Mouse (Mus musculus) thymus, postnatal 10 days (tissue): ENCODE data around the gene Chchd6.

ENCODE experiments used
- DNase-seq, 2 experiments: peaks; one replicate each; pipeline ENCODE4 v3.0.0; 2021; ENCODE audit warnings: low spot score in 2 of 2

Chchd6 gene

DNA sequence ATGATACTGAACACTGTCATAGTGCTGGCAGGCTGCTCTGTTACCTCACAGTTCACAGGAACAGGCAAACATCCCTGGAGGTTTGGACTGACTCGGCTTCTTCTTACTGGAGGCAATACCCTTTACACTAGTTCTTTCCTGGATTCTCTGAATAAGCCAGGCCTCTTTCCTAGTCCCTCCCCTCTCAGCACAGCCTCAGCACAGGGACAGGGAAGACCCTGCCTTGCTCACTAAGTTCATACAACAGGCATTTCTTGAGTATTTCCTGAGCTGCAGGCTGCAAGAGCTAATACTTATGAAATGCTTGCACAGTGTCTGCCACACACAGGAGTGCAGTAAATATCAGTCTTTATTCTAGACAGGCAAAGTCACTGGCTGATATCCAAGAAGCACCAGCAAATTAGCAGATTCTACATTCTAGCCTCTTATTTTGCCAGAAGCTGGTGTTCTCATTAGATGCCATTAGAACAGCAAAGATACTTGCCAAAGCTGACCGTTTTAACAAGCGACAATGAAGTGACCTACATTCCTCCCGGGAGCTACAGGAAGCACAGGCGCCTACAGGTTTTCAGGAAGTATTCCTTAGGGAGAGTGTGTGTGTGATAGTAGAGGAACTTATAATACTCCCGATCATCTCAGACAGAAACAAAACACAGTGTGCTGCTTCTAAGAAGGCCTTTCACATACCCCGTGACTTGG lies 142.3 kb downstream of the Chchd6 start:
- no peak for DNase-seq

DNA sequence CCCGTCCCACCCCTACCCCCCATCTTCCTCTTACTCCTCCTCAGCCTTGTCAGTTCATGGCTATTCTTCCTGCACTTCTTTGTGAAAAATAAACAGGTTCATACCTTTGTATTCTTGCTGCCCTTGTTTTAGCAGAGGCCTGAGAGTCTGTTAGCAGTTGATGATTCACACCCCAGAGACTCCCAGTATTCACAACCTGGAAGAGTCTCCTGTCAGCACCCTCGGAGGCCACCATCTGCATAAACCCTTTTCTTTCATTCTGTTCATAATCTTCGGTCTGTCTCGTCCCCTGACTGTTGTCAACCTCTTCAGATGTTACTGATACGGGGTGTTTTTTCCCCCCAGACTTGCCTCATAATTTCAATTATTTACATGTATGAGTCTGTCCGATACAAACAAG lies 143.1 kb downstream of the Chchd6 start:
- DNase-seq, result no peak

DNA sequence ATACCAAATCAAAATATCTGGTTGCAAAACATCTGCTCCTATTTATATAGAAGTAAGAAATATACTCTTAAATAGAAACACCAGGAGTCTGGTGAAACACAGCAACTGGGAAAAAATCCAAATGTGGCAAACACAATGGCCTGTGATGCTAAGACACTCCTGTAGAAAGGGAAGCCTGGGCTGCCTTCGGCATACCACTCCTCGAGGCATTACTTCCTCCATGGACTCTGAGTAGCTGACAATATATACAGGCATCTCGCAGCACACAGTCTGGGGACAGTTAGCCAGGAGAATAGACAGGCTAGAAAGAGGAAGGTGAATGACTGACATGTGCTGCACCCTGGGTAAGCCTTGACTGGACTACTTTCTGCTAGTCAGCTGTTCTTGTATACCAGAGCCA lies 146.7 kb downstream of the Chchd6 start:
- DNase-seq, result no peak

DNA sequence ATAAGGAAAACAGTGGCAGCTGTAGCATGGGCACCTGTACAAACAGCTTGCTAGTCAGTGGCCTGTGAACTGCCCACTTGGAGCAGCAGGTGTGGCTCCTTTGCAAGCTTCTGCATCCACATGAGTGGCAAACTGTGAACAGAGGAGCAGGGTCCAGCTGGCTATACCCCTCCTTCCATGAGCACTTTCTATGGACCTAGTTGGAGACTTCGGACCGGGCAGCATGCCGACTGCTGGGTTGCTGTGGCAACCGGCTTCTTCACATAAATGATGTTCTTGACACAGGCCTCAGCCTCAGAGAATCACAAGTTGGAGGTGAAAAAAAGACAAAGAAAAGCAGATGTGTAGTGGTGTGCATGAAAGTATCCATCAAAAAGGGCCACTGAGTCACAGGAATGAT lies 154.8 kb downstream of the Chchd6 start:
- DNase-seq, result no peak

DNA sequence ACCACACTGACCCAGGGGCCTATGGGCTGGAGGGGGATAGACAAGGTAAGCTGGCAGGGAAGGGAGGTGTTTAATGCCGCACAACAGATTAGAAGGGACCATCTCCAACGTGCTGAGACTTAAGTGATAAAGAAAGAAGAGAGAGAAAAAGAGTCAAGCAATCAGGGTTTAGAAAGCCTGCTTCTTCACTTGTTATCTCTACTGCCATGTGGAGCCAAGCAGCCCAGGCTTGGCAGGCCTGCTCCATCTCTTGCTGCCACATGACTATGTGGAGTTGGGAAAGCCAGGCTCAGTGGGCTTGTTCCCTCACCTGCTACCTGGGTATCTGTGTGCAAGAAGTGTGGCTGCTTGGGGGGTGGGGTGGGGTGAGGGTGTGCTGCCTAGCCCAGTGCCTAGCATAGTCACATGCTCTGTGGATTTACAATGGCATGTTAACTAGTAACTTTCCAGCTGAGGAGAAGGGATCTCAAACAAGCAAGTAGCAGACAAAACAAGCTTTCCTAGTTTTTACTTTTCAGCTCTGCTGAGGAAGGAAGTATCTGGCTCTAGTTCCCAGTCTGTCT lies 163.5 kb downstream of the Chchd6 start:
- no peak for DNase-seq

DNA sequence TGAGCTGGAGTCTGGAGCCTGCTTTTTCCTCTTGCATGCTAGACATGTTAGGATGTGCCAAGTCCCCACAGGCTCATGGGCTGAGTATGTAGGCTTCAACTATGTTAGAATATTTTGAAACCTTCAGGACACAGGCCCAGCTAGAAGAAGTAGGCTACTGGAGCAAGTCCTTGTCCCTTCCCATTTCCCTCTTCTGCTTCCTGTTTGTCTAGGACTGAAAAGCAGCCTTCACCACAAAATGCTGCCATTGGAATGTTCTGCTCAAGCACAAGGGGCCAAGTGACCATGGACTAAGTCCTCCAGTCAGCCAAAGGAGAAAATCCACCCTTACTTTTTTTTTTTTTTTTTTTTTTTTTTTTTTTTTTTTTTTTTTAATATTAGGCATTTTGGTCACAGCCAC lies 164.7 kb downstream of the Chchd6 start:
- no peak for DNase-seq

DNA sequence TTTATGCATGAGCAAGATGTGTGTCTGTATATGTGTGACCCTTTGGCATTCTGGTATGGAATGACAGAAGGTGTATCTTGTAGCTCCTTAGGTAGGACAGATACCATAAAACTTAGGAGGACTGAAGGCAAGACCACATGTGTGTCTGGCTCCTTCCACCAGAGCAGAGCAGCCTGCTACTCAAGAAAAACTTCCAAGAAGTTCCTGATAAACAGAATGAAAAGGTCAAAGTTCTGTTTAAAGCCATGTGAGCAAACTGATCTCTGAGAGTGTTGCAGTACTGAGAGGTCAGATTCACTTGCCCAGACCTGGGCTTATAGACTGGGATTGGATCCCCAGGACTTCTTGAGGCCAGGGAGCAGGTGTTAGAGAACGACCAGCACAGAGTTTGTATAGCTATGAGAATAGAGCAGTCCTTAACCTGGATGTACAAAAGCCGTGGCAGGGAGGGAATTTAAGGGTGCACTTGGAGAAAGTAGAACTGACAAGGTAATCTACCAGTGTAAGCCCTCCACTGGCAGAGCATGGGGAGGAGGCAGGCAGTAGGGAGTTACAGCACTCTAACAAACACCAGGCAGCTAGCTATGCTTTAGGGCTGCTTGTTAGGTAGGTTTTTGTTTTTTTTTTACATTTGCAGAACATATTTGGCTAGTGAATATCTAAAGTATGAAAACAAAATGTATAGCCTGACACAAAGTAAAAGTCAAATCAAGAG lies 166.6 kb downstream of the Chchd6 start:
- DNase-seq, result no peak

DNA sequence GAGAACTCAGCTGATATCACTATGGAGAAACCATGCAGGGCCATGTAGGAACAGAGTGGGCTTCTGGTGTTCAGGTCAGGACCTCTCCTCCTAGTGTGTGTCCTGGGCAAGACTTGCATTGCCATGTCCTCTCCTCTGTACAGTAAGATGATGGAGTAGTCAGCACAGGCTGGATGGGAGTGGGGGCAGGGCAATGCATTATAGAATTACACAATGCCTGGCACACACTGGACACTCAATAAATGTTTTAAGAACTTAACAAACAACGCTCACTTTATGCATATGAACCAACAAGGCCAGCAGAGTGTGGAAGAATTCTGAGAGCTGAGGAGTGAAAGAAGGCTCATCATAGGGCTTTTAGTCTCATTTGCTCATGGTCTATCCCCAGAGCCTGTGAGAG lies 171.0 kb downstream of the Chchd6 start:
- DNase-seq, result no peak

DNA sequence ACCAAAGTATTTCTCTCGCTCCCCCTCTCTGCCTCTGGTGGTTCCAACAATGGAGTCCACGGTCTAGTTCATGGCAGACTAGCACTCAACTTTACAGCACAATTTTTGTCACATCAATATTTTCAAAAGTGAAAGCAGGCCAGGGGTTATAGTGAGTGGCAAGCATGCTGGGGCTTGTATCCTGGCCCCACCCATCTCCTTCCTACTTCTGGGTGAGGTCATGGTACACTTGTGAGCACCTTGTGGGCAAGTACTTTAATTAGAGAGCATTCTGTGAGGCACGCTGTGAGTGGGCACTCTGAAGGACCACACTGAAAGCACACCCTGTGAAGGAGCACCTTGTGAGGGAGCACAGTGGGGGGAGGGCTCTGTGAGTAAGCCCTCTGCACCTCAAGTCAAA lies 172.8 kb downstream of the Chchd6 start:
- DNase-seq, result no peak

DNA sequence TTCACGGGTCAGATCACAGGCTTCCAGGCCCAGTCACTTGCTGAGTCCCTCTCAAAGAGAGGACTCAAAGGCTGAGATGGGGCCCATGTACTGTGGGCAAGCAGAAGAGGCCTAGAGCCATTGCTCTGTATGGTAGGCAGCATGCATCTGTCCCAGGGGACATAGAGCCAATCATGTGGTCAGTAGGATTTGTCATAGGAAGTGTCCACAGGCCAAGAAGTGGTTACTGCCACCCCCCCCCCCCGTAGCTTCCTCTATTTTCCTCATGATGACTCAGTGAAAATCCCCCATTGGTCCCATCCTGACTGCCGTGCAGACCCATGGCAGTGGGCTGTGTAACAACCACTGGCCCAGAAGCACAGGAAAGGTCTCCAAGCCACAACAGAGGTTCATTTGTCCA lies 173.5 kb downstream of the Chchd6 start:
- DNase-seq, result no peak

DNA sequence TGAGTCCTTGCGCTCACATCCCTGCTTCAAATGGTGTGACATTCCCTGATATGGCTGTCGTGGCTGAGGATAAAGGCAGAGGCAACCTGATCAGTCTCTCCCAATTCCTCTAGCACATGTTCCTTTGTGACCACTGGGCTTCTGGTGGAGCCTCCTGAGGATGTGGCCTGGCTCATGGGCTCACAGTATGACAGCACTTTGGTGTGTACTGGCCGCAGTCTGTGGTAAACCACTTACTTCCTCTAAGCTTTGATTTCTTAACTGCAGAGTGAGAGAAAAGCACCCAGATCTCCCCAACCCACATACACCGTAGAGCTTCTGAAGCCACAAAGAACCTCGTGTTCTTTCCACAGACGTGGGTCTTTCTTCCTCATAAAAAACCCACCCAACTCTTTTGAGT lies 173.9 kb downstream of the Chchd6 start:
- DNase-seq, result peak in 1 of 2 experiments; percentile 4

DNA sequence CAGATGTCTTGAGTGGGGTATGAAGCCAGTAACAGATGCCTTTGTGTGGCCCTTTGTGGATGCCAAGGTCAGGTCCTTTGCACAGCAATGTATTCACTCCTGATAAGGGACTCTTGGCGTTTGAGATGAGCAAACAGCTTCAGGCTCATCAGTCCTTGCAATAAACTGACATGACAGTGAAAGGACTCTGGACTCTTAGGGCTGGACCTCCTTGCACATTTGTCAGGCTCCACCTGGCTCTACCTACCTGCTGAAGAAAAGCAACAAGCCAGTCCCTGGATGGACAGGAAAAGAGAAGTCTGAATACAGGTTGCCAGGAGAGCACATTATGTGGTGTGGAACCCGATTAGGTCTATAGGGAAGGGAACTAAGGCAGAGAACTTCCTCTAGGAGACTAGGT lies 174.7 kb downstream of the Chchd6 start:
- DNase-seq, result no peak

DNA sequence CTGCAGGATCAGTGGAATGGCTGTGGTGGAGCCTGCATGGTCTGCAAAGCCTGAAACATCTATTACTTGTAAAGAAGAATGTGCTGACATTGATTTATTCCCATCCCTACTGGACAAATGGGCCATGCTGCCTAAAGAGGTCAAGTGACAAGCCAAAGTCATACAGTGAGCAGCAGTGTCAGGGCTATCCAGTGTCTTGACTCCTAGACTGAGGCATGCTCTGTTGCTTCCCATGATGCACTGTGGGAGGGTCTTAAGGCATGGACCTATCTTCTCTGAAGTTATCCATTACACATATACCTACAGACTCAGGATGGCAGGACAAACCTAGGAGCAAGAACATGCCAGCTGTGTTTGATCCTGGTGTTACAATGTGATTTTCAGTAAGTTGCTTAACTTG lies 175.3 kb downstream of the Chchd6 start:
- DNase-seq, result no peak

DNA sequence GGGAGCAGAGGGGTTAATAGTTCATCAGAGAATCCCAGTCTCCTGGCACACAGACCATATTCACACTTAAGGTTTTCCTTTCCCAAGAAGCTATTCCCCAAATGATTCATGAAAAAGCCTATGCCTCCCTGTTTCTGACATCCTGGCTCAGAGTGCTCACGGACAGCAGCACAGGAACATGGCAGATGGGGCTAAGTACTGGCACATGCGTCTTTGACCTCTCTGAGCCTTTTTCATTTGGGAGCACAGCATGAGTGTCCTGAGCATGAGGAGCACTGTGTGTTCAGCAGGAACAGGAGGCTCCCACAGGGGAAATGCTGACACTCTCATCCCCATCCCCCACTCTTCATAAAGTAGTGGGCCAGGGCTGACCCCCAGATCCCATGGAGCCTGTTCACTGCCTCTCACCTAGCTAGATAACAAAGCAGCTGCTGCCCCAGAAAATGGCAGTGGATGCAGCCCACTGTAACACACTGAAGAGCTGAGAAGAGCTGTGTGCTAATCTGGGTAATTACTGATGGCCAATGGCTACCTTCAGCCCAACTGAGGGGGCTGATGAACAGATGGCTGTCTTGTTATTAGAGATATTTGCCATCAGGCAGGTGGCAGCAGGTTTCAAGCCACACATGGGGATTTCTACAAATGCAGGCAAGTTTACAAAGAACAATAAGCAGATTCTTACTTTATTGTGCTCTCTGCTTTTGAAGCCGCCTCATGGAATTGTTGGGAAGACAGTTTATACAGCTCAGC lies 176.2 kb downstream of the Chchd6 start:
- DNase-seq, result no peak

DNA sequence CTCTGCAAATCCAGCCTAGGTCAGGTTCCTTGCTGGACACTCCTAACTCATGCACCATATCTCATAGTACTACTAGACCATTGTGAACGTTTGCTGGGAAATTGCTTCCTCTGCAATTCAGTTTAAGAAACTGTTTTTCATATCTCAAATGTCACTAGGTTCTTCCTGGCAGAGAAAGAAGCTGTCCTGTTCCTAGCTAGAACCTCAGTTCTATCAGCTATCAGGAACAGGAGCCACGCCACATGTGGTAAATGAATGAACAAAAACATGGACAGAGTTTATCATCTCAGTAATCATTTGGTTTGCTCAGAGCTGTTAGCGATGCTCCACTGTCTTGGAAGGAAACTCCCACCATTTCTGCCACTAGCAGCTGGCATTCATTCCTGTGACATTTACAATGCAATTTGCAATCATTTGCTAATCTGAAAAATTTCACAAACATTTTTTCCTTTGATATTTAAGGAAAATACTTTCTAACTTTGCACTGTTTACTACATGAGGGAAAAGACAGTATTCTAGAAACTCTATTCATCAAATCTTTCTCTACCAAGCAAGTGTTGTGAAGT lies 179.3 kb downstream of the Chchd6 start:
- DNase-seq, result no peak

DNA sequence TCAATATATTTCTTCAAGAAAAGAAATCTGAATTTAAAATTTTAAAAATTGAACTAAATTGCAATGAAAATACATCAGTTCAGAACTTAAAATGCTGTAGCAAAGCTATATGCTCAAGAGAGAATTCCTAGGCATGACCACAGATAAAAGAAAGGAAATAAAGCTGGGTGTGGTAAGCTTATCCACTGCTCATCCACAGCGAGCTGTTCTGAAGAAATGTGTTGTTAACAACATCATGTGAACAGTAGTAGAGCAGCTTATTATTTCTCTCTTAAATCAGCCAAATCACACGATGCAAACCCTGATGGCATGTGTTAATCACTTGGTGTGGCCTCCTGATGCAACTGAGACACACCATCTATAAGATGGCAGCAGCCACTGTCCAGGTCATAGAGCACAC lies 180.4 kb downstream of the Chchd6 start:
- DNase-seq, result no peak

DNA sequence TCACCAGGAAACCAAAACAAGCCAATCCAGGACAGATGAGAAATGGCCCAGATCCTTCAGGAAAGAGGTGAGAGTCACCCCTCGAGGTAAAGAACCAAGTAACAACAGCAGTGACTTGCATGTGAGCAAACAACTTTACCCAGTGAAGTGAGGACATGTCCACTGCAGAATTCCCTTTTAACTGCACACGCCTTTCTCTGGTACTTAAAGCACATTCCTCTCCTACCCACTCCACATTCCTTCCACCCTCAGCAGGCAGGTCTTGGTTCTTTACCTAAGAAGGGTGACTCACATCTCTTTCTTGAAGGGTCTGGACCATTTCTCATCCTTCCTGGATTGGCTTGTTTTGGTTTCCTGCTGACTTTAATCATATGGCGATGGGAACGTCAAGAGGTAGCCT lies 181.3 kb downstream of the Chchd6 start:
- DNase-seq, result no peak

DNA sequence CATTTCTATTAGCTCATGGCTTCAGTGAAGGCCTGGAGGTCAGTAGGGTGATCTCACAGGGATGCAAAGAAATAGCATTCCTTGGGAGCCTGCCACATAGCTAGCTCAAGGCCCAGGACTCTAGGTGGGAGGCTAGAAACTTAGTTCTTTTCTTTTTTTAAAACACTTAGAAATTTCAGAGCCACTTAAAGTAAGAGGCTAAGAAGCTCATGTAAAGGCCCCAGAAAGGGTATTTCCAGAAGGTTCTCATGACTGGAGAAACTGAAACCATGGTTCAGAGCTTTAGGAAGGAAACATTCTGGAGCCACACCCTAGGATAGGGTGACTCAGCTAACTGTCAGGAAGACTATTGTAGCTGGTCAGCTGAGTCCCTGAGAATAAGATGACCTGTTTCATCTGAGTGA lies 182.0 kb downstream of the Chchd6 start:
- DNase-seq, result no peak

DNA sequence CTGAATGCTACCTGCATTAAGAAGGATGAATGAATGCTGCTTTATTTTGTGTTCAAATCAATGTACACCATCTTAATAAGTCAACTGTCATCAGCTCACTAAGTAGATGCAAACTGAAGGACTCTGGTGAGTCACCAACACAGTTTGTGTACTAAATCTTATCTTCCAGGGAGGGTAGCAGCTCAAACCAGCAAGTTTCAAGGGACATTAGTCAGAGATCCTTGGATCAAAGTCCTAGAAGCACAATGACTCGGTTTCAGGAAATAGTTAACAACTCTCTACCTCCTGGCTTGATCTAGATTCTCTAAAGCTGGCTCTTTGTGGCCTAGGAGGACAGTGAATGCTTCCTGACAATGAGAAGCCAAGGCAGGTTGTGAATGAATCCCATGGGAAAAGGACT lies 182.9 kb downstream of the Chchd6 start:
- DNase-seq, result no peak

DNA sequence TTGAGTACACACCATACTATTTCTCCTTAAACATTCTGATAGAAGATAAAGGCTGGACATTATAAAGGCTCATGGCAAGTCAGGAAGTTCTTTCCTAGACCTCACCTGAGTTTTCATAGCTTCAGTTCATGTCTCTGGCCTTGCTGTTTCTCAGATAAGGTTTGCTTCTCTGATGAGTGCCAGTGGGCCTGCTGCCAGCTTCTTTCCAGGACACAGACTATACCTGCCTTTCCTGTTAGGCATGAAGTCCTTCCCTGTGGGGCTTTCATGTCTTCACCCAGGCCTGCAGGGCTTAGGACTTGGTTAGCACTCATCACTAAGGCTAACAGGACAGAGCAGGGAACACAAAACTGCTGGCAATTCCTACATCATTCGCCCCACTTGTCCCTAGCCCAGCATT lies 186.4 kb downstream of the Chchd6 start:
- no peak for DNase-seq

DNA sequence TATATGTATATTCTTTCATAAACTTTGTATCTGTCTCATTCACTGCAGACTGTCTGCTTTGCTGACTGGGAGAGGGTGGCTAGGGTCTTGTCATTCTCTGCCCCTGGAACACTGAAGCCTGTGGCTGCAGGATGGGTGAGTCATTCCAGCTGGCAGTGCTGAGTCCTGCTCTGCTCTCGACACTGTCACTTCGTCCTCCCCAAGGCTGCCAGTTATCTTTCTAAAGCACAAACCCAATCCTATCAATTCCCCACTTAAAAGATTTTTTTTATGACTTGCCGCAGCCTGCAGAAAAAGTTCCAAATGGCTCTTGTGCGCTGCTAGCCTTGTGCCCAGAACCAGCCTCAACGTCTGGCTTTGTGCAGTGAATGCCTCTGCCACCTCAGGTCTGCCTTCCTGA lies 187.2 kb downstream of the Chchd6 start:
- DNase-seq, result no peak

DNA sequence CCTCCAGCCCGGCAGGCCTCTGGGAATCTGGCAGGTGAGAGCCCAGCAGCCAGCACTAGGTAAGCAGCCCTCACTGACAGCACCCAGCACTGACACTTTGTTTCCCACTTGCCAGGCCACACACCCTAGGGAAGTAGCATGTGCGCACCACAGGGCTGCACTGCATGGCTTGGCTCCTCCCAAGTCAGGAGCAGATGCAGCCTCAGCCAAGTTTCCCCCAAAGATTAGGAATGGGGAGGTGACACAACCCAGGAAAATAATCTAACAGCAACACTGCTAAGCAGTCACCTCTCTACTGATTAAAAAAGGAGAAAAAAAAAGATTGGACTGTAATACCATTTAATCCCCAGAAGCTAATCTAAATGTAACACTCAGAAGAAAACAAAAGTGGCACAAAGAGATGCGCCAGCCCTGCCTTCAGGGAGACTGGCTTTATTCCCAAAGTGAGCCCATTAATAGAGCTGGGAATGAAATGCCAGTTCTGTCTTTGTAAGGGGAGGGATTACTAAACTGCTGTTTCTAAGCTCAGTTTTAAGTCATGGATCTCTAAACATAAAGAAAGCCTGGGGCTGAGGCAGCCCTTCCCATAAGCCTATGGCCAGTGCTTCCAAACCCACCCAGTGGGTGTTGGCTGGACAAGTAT lies 188.1 kb downstream of the Chchd6 start:
- no peak for DNase-seq
